Mouse (Mus musculus) olfactory bulb, adult 2 months (tissue): ENCODE results near the gene Fcrl5. TPM values are rescaled to one million over a fixed set of nuclear protein-coding genes. Genes with fewer than 3 reads are reported as not detected.

ENCODE experiments used
- H3K27ac ChIP-seq: fragments of 200-500 bp; 2 replicates; pipeline ENCODE4 v1.5.1; 2012; ENCODE audit warnings: low read depth, low read length; ENCODE audit not compliant: insufficient read depth
- H3K4me1 ChIP-seq: fragments of 200-500 bp; 2 replicates; pipeline ENCODE4 v1.6.1; 2012; ENCODE audit warnings: low read length; ENCODE audit not compliant: control insufficient read depth, insufficient read depth
- H3K4me3 ChIP-seq: fragments of 200-500 bp; 2 replicates; pipeline ENCODE4 v1.5.1; 2012; ENCODE audit warnings: mild to moderate bottlenecking, low read depth, low read length, moderate library complexity; ENCODE audit not compliant: insufficient read depth
- CTCF ChIP-seq: fragments of 200-500 bp; IDR thresholded peaks from 2 replicates; pipeline ENCODE4 v1.5.1; 2012; ENCODE audit warnings: low read depth, mild to moderate bottlenecking, low read length, moderate library complexity; ENCODE audit not compliant: insufficient read depth
- POLR2A ChIP-seq: fragments of 200-500 bp; IDR thresholded peaks from 2 replicates; pipeline ENCODE4 v1.6.1; 2012; ENCODE audit warnings: mild to moderate bottlenecking, low read depth, low read length, moderate library complexity; ENCODE audit not compliant: insufficient read depth
- WGBS: fragments of 180-500 bp; shearing (Covaris S2); methylation state at CpG from one replicate; pipeline ENCODE4 v1.1.7; 2018; 5-methylcytosine and 5-hydroxymethylcytosine counted together
- polyA plus RNA-seq: library from polyadenylated mRNA; stranded (reverse); fragments of >200 nt; gene quantifications from 2 replicates; pipeline ENCODE4 v1.2.4, GENCODE M21; 2012; ENCODE audit warnings: low replicate concordance; ENCODE audit not compliant: missing spikeins, insufficient read depth, insufficient read length

Gene Fcrl5
- polyA plus RNA-seq, 1 experiment: not detected

DNA sequence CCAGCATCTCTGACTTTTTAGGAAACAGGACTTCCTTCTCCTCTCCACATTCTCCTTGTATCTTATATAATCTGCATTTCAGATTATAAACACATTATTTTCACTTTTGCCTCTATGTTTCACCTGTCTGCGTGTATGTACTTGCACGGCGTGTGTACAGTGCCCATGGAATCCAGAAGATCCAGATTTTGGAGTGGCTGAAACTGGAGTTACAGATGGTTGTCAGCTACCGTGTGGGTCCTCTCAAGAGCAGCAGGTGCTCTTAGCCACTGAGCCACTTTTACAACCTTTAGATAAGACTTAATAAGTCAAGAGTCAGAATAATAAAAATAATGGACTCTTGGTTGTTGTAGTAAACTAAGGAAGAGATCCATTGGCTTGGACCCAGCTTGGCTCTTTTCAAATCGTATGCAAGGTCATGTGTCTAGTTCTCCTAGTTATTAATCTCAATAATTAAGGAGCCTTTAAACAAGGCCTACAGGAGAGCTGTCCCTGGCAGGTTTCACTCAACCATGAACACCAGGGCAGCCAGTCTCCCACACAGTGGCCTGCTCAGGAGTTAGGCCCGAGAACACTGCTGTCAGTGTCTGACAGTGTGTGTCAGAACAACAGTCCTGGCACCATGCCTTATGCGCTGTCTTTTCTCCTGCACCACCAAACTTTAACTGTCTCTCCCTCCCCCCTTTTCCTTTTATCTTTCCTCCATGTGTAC is 98.2 kb downstream of the Fcrl5 start:
- Histone ChIP-seq H3K27ac (no peak overlapping the region), H3K4me1 (peaks cover 11% of the 10 kb centered on the region; the same call in 1 of the 2 replicates), H3K4me3 (no peak overlapping the region)
- 83% methylated on average over 7 of the region's 7 CpGs for WGBS
- TF ChIP-seq CTCF (no peak), POLR2A (no peak)

DNA sequence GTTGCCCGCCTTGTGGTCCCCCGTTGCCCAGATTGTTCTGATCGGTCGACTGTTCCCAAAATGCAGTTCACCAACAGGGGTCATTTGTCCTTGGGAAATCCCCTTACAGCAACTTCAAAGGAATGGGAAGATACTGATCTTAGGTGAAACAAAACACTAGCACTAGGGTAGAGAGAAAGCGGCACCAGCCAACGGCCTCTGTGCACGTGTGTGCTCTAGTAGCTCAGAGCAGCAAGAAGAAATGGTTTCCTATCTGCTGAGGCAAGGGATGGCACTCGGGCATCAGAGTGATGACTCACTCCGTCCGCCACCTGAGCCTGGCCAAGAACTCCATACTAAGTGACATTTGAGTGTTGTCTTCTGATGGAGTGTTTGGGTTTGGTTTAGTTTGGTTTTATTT is 102.5 kb downstream of the Fcrl5 start:
- H3K27ac ChIP-seq: no peak overlapping the region
- H3K4me1 ChIP-seq: peaks cover 30% of the 10 kb centered on the region
- no peak overlapping the region for H3K4me3 ChIP-seq
- WGBS: 84% methylated on average over 10 of the region's 10 CpGs
- no peak for TF ChIP-seq POLR2A
- no peak for TF ChIP-seq CTCF

DNA sequence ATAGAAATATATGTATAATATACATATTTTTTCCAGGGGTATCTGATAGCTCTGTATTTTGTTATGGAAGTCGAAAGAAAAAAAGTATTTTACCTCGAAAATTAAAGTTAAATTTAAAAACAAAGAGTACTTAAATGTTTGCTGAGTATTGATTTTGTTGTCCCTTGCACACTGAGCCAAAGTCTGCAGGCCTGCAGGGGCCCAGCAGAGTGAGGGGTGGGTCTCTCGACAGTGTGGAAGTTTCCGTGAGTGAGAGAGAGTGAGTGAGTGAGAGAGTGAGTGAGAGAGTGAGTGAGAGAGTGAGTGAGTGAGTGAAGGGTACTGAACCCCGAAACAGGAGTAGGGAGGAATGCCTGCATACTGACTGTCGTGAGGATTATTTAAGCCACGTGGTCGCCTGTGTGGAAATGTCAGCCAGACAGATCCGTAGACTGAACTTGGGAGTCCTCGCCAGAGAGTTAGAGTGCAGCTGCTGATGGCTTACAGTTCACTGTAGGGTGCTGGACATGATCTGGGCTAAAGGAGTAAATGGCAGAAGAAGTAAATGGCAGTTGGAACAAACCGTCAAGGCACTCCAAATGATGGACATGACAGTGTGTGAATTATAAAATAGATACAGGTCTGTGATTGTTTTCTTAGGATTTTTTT is 104.6 kb downstream of the Fcrl5 start:
- no peak for TF ChIP-seq POLR2A
- TF ChIP-seq CTCF: no peak
- Histone ChIP-seq H3K4me1 (peaks cover 30% of the 10 kb centered on the region), H3K4me3 (no peak overlapping the region), H3K27ac (no peak overlapping the region)
- WGBS: 62% methylated on average over 11 of the region's 11 CpGs

DNA sequence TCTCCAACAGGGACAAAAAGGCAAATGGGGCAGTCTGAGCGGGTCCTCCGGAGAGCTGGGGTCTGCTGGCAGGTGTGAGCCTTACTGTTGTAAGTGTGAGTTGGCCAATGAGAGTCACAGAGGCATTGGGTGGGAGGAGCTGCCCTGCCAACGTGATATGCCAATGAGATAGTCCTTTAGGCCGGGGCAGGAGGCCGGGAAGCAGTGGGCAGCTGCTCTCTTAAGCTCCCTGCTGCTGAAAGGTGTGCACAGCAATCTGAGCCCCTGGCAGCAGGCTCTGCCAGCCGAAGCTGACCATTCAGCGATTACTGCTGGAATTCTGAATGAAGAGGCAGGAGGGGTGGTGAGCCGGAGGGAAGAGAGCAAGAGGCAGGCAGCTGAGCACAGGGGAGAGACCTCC is 105.1 kb downstream of the Fcrl5 start:
- WGBS: 39% methylated on average over 8 of the region's 8 CpGs

DNA sequence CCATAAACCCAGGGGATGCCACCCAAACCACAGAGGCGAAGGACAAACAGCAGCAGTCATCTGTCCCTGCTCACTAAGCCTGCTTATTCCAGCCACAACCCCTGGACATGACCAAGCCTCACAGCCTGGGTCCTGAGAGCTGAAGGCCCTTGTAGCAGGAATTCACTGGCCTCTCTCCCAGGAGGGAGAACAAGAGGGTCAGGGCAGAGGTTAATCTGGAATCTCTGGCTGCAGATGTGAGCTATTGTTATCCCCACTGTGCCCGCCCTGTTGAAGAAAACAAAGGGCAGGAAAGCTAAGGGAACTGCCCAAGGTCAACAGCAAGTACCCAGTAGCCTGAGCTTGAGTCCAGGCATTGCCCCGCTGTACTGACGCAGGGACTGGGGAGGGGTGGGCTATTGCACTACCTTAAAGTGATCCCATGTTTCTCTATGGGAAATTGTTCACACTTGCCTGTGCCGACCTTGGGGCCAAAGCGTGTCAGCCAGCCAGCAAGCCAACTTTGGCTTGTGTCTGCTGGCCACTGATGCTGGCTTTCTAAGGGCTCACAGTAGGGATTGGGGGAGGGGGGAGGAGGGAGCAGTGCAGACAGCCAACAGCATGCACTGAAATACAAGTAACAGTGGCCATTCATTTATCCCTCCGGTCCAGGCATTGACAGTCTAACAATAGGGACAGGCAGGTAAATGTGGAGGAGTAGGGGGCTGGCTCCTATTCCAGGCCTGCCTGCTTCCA is 107.1 kb downstream of the Fcrl5 start:
- TF ChIP-seq POLR2A (no peak), CTCF (no peak)
- H3K4me3 ChIP-seq: no peak overlapping the region
- H3K27ac ChIP-seq: no peak overlapping the region
- H3K4me1 ChIP-seq: peaks cover 46% of the 10 kb centered on the region
- 65% methylated on average over 7 of the region's 7 CpGs for WGBS

More for the DNA sequence above, 105.1 kb downstream of the Fcrl5 start:
- Histone ChIP-seq H3K27ac (no peak overlapping the region), H3K4me1 (peaks cover 36% of the 10 kb centered on the region), H3K4me3 (no peak overlapping the region)
- TF ChIP-seq POLR2A (no peak), CTCF (no peak)

DNA sequence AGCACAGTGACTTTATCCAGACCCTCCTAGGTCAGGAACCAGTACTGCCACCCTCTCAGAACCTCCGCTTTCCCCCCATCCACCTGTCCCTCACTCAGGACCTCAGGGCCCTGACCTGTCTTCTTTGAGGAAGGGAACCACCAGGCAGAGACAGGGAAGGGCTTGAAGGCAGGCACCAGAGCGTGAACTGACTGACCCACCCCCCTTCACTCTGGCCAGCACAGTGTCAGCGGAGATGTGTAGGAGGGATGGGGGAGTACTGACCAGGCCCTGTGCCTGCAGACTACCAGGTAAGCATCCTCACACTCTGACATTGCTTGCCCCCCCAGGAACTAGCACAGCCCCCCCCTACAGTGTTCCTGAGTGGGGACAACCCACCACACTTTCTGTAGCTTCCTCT is 110.0 kb downstream of the Fcrl5 start:
- TF ChIP-seq POLR2A (no peak), CTCF (no peak)
- WGBS: 96% methylated on average over 3 of the region's 3 CpGs
- H3K4me3 ChIP-seq: no peak overlapping the region

DNA sequence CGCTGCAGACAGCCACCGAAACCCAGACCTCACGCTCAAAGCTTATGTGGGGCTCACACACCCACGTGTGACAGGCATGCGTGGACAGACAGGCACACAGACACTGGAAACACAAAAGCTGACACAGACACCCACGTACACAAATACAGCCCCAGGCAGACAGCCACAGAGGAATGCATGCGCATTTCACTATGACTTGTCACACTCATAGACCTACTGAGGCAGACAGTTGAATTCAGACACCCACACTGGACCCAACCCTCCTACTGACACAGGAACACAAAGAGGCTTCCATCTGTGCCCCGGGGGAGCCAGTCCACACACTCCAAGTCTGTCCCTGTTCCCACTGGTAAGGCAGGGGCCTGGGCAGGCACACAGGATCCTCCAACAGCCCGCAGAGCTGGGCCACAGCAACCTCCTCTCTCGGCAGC is 110.7 kb downstream of the Fcrl5 start:
- WGBS: 46% methylated on average over 10 of the region's 10 CpGs
- Histone ChIP-seq H3K4me3 (no peak overlapping the region), H3K27ac (no peak overlapping the region), H3K4me1 (peaks cover 31% of the 10 kb centered on the region)
- no peak for TF ChIP-seq CTCF
- TF ChIP-seq POLR2A: no peak

More for the DNA sequence above, 110.0 kb downstream of the Fcrl5 start:
- Histone ChIP-seq H3K27ac (no peak overlapping the region), H3K4me1 (peaks cover 39% of the 10 kb centered on the region)

DNA sequence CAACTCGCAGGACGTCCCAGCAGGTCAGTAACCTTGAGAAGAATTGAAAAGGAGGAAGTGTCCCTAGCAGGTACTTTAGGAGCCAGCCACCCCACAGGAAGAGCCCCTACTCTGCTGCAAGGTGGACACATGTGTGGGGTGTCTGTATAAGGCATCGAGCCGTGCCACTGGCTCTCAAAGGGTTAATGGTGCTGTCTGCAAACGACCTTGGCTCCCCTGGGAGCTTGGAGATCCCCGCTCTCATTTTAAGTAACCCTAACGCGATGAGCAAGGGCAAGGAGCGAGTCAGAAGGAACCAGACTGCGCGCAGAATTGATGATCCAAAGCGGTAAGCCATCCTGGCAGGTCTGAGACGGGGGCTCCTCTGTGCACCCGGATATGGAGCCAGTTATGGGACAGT is 114.3 kb downstream of the Fcrl5 start:
- Histone ChIP-seq H3K4me3 (no peak overlapping the region), H3K27ac (no peak overlapping the region), H3K4me1 (peaks cover 21% of the 10 kb centered on the region)
- TF ChIP-seq CTCF (no peak), POLR2A (no peak; the same call in 1 of the 2 replicates)
- WGBS: 30% methylated on average over 14 of the region's 14 CpGs

Other genes with a start within 250 kb of the Fcrl5 start
- gene Fcrls, start 172.0 kb upstream of the Fcrl5 start, polyA plus RNA-seq: not detected in 2 replicates
- not detected in 2 replicates for gene Cd5l, start 77.9 kb upstream of the Fcrl5 start, polyA plus RNA-seq
- not detected in 2 replicates for gene Fcrl1, start 59.4 kb upstream of the Fcrl5 start, polyA plus RNA-seq
- not detected in 2 replicates for gene Etv3, start 89.6 kb downstream of the Fcrl5 start, polyA plus RNA-seq
- not detected in 2 replicates for gene Arhgef11, start 181.8 kb downstream of the Fcrl5 start, polyA plus RNA-seq